Mouse (Mus musculus) liver, adult (tissue): Measurements from ENCODE around the gene Olfr370.

Experiments
- GATA4 ChIP-seq: IDR thresholded peaks from 2 replicates; pipeline ENCODE4 v1.6.1; 2014; ENCODE audit warnings: mild to moderate bottlenecking, low read length; ENCODE audit not compliant: insufficient replicate concordance

Olfr370 gene

DNA sequence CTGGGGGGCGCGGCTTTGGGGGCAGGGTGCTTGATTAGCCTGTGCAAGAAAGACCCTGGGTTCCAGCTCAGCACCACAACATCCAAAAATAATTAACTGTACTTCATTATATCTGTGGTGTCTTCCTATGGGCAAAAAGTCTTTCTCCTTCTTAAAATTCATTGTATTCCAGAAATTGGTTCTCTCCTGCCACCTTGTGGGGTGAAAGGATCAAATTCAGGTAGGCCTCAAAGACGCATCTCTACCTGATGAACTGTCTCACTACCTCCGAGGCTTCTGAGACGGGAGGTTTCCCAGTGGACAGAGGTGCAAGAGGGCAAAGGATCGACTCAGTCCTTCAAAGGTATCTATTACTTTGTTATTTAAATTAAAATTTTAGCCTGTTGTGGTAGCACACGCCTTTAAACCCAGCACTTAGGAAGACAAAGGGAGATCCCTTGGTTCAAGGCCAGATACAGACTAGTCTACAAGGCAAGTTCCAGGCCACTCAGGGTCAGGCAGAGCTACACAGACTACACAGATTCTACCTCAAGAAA is 55.0 kb downstream of the Olfr370 start:
- no peak for TF ChIP-seq GATA4

- no peak for TF ChIP-seq GATA4
Measured at GRCm38 (mm10) chr8:83592682-83593081, 57.1 kb downstream of the Olfr370 start.

- TF ChIP-seq GATA4: no peak
Measured at GRCm38 (mm10) chr8:83593325-83594166, 58.0 kb downstream of the Olfr370 start.

DNA sequence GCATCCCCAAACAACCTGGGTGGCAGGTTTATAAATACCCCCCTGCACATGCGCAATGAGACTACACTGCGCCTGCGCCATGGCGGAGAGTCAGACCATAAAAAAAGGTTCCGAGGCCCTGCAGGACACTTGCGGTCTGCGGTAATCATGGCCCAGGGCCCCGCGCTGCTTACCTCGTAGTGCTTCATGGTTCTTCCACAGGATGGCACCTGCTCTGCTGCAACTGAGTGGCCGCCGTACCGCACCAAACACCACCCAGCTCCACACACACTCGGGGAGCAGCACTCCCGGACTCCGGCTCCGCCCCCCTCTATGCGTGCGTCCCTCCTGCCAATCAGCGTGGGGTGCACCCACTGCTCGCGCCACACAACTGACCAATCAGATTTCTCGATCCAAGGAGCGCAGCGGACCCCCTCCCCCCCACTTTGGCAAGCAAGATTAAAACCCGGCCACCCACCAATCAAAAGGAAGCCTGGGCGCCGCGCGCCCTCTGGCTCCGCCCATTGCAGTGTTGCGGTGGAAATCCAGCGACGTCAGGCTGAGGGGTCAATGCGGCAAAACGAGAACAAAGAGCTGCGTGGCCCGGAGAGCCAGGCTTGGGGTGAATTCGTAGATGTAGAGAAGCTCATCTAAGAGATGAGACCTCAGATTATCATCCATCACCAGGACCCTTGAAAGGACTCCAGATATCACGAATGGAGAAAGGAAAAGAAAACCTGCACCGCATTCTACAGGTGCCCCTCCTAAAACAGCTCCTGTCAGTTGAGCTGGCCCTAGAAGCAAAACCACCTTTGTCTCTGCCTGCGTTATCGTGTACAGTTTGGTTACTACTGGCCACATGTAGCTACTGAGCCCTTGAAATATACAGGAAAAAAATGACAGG is 58.8 kb downstream of the Olfr370 start:
- TF ChIP-seq GATA4: peak; percentile 82; the same call in 1 of the 2 replicates
